Mouse (Mus musculus): ENCODE results near the gene Msln. TPM values are rescaled to one million over a fixed set of nuclear protein-coding genes. Genes with fewer than 3 reads are reported as not detected.

The Msln gene
- total and polyA plus RNA-seq, 3 experiments: not detected

- H3K36me3 ChIP-seq (replicated peaks in 1 of 2; ENCODE audit: control insufficient read depth in 1 of 2, insufficient read depth in 1 of 2, low read length in 1 of 2): peaks cover 8 to 36% of the 10 kb centered on the region in 2 experiments
- no peaks in the 10 kb centered on the region for H3K9me3 ChIP-seq (replicated peaks; ENCODE audit: low read length)
- H3K79me2 ChIP-seq (replicated peaks; ENCODE audit: control insufficient read depth, extremely low read depth, insufficient read depth, poor library complexity, severe bottlenecking): no peaks in the 10 kb centered on the region; the same call in 1 of the 2 replicates
- H3K4me3 ChIP-seq (replicated peaks in 1 of 3; ENCODE audit: low read depth in 2 of 3, low read length in 2 of 3, poor library complexity in 1 of 3): no peak overlapping the region
- H3K4me1 ChIP-seq (ENCODE audit: control insufficient read depth in 1 of 2, insufficient read depth in 2 of 2): peaks cover 9 to 12% of the 10 kb centered on the region in 2 experiments
- in situ Hi-C loops (cut with MboI; ENCODE audit: low pct_ligation_motif_present, low pct_unique_long_range_greater_than_20kb, low sequenced_read_pairs) (loop anchor here (10.0 kb wide), 1 partner anchor 63 kb away; the partner anchor contains the start of genes AC134908.4, Fam173a and Metrn), dilution Hi-C loops (cut with MboI; ENCODE audit: extremely low pct_ligation_motif_present, extremely low pct_unique_long_range_greater_than_20kb, low sequenced_read_pairs) (no loop called here)
- DNase-seq (ENCODE audit: extremely low read depth): peak; percentile 89
- no peak overlapping the region for H3K9ac ChIP-seq (ENCODE audit: insufficient read depth, low read depth)
- peaks cover 21% of the 10 kb centered on the region for H3K27me3 ChIP-seq (replicated peaks)
- H3K27ac ChIP-seq (ENCODE audit: insufficient read depth, low read depth): no peak overlapping the region
- TF ChIP-seq JUND (conservative IDR thresholded peaks at IDR 0.05; ENCODE audit: low read depth, low read length): no peak
- no peak for TF ChIP-seq NELFE (IDR thresholded peaks at IDR 0.05; ENCODE audit: low read depth, low read length)
- TF ChIP-seq USF2 (conservative IDR thresholded peaks at IDR 0.05; ENCODE audit: low read depth, low read length): no peak
- no peak for TF ChIP-seq IRF4 (IDR thresholded peaks at IDR 0.05; ENCODE audit: low read depth, low read length)
- no peak for TF ChIP-seq CHD1 (IDR thresholded peaks at IDR 0.05; ENCODE audit: low read depth, low read length)
- no peak for TF ChIP-seq USF1 (IDR thresholded peaks at IDR 0.05; ENCODE audit: low read depth, low read length)
- peak; percentile 82 for TF ChIP-seq NRF1 (IDR thresholded peaks at IDR 0.05; ENCODE audit: low read depth, low read length)
- no peak for TF ChIP-seq KAT2A (IDR thresholded peaks at IDR 0.05; ENCODE audit: insufficient replicate concordance, low read length)
- 0 out of 2 replicates have a peak, but pooled peaks have one; percentile 23 for TF ChIP-seq MAX (IDR thresholded peaks at IDR 0.05; ENCODE audit: low read length)
- TF ChIP-seq TCF12 (IDR thresholded peaks at IDR 0.05; ENCODE audit: low read depth, low read length): no peak
- no peak for TF ChIP-seq SIN3A (IDR thresholded peaks at IDR 0.05; ENCODE audit: low read length)
- TF ChIP-seq HCFC1 (IDR thresholded peaks at IDR 0.05; ENCODE audit: low read depth, low read length): no peak
- TF ChIP-seq CTCF (conservative IDR thresholded peaks at IDR 0.05 in 1 of 2, IDR thresholded peaks at IDR 0.05 in 1 of 2; ENCODE audit: low read depth in 2 of 2, low read length in 2 of 2): peak; percentile 83 to 85
- peak; percentile 50 for TF ChIP-seq RAD21 (IDR thresholded peaks at IDR 0.05; ENCODE audit: low read depth, low read length)
- TF ChIP-seq MXI1 (IDR thresholded peaks at IDR 0.05; ENCODE audit: low read depth, low read length): peak; percentile 31; the same call in 1 of the 2 replicates
- no peak for TF ChIP-seq ZMIZ1 (IDR thresholded peaks at IDR 0.05; ENCODE audit: low read depth, low read length)
- no peak for TF ChIP-seq CHD2 (IDR thresholded peaks at IDR 0.05; ENCODE audit: low read length)
- peak; percentile 79 for TF ChIP-seq SMC3 (IDR thresholded peaks at IDR 0.05; ENCODE audit: low read depth, low read length)
- no peak for TF ChIP-seq ETS1 (conservative IDR thresholded peaks at IDR 0.05; ENCODE audit: low read depth, low read length)
- no peak for TF ChIP-seq TBP (conservative IDR thresholded peaks at IDR 0.05; ENCODE audit: low read depth, low read length)
- no peak overlapping the region for H3K4me2 ChIP-seq (ENCODE audit: insufficient read depth, low read depth, poor library complexity, severe bottlenecking)
Observed at GRCm38 (mm10) chr17:25732082-25732481, 22.1 kb downstream of the Msln start.

DNA sequence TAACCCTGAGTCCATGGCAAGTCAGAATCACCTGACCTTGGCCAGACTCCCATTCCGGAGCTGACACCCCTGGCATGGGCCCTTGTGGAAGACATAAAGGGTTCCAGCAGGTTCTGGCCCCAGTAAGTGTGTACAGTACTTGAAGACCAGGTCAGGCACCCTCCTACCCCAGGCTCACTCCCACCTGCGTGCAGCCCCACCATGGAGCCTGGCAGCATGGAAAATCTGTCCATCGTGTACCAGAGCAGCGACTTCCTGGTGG, 26.2 kb downstream of the Msln start:
- no peak for TF ChIP-seq ZKSCAN1 (IDR thresholded peaks at IDR 0.05; ENCODE audit: borderline replicate concordance, low read depth, low read length)
- TF ChIP-seq ELF1 (IDR thresholded peaks at IDR 0.05; ENCODE audit: low read depth, low read length): peak; percentile 24; the same call in 1 of the 2 replicates
- Histone ChIP-seq H3K36me3 (replicated peaks in 1 of 2; ENCODE audit: control insufficient read depth in 1 of 2, insufficient read depth in 1 of 2, low read length in 1 of 2) (peaks cover 23 to 64% of the 10 kb centered on the region in 2 experiments), H3K4me1 (ENCODE audit: control insufficient read depth in 1 of 2, insufficient read depth in 2 of 2) (peaks cover 9 to 28% of the 10 kb centered on the region in 2 experiments), H3K4me2 (ENCODE audit: insufficient read depth, low read depth, poor library complexity, severe bottlenecking) (peak overlapping the region; percentile 84), H3K9ac (ENCODE audit: insufficient read depth, low read depth) (peak overlapping the region; percentile 85), H3K27me3 (replicated peaks) (no peaks in the 10 kb centered on the region), H3K27ac (ENCODE audit: insufficient read depth, low read depth) (no peak overlapping the region), H3K9me3 (replicated peaks; ENCODE audit: low read length) (no peaks in the 10 kb centered on the region), H3K4me3 (replicated peaks in 1 of 3; ENCODE audit: low read depth in 2 of 3, low read length in 2 of 3, poor library complexity in 1 of 3) (peak overlapping the region; percentile 78 to 98 (median 83)), H3K79me2 (replicated peaks; ENCODE audit: control insufficient read depth, extremely low read depth, insufficient read depth, poor library complexity, severe bottlenecking) (no peaks in the 10 kb centered on the region; the same call in 1 of the 2 replicates)
- no peak for DNase-seq (ENCODE audit: extremely low read depth)
- in situ Hi-C loops (cut with MboI; ENCODE audit: low pct_ligation_motif_present, low pct_unique_long_range_greater_than_20kb, low sequenced_read_pairs): no loop called here
- dilution Hi-C loops (cut with MboI; ENCODE audit: extremely low pct_ligation_motif_present, extremely low pct_unique_long_range_greater_than_20kb, low sequenced_read_pairs): no loop called here

Data from CH12.LX (cell line).